Mouse (Mus musculus): ENCODE results near the gene Misp.

DNA sequence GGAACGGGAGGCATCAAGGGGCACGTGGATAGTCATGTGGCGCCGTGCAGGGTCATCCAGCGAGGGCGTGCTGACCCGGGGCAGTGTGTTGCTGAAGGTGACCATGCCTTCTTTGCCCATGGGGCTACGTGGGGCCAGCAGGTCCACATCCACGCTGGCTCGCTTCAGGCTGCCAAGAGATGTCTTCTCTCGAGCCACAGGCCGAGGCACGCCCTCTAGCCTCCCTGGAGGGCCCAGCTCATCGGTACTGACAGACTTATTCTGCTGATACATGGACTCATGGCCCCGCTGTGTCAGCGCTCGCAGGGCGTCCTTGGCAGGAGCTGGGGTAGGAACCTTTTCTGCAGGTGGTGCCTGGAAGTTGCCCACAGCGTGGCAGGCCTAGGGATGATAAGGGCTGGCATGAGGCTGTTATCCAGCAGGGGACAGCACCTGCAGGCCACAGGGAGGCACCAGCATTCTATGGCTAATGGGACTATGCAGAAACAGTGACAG lies 45.1 kb downstream of the Misp start:
- TF ChIP-seq POLR2A (IDR thresholded peaks at IDR 0.05; ENCODE audit: borderline replicate concordance, control insufficient read depth, low read depth, low read length) (no peak), CTCF (IDR thresholded peaks at IDR 0.05; ENCODE audit: control insufficient read depth, insufficient read depth, low read length) (peak; percentile 56)
